Mouse (Mus musculus) embryo, embryonic 10.5 days (tissue): ENCODE results near the gene Gm20896.
"Not testable (repeated sequence)": the region's sequence is repeated elsewhere in the genome, so short reads cannot be mapped to it uniquely, and the experiment has no call there.

Experiments
- DNase-seq: peaks from one replicate; pipeline ENCODE4 v3.0.0-alpha.2; 2015; ENCODE audit warnings: low spot score

Gene Gm20896

GRCm38 (mm10) chrY:35921426-35921825 is at the start of gene Gm20896:
Gene Gm20896 (minus strand): TSS chrY:35921526.
- DNase-seq = not testable (repeated sequence)
